Mouse (Mus musculus): ENCODE measurements at regions not wholly inside any gene's neighbourhood (a gene's known extent, or its start where the extent isn't known, plus 50 kb on each side); places are given as distances from the start of the nearest gene placed in this dataset.
A peak's percentile ranks its signal among the peaks of the same experiment; 100 is the strongest.

DNA sequence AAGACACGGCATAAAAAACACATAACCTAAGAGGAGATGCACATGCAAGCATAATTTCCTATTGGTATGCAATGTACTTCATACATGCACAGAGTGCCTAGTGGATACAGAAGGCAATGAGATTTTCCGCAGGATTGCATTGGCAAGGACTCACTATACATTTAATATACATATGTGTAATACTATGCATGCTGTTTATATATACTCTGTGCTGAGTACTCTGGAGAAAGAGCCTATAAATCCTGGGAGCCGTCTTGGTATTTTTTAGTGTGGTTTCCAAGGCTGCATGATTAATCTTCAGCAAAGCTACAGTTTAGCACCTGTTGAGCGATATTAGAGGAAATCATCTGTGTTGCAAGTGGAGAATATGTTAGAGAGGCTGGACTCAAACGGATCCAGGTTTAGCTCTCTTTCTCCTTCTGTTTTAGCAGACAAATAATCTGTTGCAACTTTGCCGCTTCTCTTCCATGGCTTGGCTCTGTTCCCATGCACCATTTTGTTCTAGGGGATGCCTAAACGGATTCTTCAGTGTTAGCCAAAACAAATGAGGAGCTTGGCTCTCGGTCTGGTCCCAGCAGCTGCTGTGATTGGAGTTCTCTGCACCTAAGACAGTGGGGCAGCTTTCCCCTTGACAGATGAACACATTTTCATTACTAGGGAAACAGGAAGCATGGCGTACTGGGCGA is 459.0 kb downstream of the Sorl1 start:
- peak; percentile 88 for DNase-seq

DNA sequence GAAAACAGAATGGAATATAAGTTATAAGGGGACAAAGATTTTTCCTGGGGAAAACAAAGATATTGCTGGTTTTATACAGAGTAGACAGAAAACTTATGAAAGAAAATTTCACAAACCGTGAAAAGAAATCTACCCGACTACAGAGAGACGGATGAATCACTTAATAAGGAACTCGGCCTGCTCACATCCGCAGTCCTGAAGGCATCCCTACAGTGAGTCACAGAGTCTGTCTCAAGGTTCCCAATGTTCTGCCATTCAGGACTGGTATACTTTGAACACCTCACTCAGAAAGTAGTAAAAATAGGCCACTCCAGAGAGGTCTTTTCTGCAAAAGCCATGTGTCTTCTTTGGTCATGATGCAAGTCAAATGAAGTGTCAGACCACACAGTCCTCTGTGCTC is 463.5 kb downstream of the Sorl1 start:
- no peak for DNase-seq

DNA sequence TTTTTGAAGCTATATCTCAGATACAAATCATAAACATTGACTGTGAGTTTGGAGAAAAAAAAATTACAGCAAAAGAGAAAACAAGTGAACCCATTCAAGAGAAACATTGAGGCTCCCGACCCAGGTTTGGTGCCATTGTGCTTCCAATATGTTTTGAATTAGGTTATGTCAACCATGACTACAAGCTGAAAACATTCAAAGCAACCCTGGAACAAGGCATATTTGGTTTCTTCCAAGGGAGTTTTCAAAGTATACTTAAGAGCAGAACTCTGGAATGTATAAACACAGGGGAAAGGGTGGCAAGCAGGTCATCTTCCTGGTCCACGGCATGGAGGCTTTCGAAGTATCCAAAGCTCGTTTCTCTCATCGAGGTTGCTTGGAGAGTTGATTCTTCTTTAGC is 464.1 kb downstream of the Sorl1 start:
- DNase-seq = no peak

DNA sequence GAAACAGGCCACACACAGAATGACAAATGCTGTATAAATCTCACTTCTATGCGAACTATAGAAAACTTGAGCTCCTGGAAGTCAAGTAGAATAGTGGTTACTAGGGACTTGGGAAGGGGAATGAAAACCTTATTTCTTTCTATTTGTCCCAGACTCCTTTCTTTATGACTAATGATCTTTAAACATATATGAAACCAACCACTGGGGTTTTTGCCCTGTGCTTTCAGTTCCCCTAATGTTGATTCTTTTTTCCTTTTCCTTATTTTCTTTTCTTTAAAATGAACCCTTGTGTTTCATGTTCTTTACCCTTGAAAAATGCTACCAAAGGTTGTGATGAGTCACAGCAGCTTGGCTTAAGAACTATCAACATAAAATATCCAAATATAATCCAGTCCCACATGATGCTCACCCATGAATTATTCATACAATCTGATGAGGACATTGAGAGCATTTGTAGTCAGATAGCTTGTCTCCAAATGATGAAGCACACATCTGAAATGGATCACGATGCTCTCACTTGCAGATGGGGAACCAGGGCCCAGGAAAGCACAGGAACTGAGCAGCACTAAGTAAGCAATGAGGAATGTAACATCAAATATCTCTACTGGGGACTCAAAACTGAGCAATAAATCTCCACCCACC is 470.2 kb upstream of the Ubash3b start:
- peak; percentile 64 for DNase-seq

DNA sequence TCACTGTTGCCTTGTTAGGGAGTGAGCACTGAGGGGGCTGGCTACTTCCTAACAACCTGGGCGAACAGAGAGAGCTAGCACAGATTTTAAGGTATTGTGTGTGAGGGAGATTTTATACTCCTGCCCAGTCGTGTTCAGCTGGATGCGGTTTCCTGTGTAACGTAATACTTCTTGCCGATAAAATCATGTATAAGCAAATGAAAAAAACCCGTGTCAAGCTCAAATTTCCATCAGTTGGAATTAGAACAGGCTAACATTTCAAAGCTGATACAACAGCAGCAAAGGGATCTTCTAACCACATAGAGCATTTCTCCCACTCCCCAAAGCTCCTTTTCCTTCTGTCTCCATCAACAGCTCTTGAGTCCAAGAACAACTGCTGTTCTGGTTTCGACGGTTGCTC is 459.8 kb upstream of the Ubash3b start:
- no peak for DNase-seq

DNA sequence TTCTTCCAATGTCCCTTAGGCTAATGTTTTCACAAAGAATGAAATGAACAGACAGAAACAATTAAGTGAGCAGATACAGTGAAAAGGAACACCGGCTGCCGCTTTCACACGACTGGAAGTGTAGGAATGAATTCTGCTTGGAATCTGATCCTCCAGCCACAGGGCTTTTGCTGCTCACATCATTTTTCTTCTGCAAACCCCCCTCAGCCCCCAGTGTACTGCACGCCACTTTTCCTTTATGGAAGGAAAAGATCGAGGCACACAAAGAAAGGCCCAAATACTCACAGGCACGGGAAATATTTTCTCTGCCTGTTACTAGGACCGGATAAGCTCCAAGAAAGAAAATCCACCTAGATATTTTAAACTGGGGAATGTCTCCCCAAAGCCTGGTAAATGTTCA is 452.5 kb upstream of the Ubash3b start:
- DNase-seq = no peak

DNA sequence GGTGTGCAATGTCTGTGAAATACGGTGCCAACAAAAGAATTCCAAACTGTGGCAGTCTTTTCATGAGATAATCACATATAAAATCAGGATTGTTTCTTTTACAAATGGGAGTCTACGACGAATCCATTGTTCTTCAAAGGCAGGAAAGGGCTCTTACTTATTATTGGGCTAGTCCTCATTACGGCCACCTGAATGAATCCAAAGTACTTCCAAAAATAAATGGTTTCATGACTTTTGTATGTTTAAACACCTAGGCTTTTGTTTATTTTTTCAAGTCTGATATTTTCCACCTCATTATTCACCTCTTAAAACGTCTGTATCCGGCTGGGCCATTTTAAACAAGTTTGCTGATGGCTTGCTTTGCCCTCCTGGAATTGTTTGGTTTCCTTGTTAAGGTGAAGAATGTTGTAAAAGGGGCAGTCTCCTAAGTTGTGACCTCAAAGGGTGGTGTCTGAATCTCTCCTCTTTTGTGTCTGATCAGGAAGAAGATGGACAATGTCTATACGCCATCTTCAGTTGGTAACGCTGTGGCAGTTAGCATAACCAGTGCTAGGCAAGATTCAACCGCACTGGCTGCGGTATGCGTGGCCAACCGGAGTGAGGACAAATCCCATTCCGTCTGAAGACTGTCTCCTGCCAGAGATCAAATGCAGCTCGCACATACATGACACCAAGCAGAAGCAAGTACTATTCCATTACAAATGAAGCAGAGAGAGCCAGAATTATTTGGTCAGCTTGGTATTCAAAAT is 451.5 kb upstream of the Ubash3b start:
- no peak for DNase-seq

DNA sequence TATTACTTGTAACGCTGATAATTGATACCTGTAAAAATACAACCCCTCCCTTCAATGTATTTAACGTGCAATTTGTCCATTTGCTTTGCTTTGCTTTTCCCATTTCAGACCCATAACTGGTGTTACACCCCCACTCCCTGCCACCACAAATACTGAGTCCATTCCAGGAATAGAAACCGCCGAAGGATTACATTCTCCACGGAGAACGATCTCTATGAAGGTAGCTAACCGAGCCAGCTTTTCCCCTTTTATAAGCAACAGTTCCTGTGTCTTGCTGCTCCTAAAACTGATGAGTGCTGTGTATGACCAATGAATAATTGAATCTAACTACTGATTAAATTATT is 450.9 kb upstream of the Ubash3b start:
- DNase-seq = no peak

DNA sequence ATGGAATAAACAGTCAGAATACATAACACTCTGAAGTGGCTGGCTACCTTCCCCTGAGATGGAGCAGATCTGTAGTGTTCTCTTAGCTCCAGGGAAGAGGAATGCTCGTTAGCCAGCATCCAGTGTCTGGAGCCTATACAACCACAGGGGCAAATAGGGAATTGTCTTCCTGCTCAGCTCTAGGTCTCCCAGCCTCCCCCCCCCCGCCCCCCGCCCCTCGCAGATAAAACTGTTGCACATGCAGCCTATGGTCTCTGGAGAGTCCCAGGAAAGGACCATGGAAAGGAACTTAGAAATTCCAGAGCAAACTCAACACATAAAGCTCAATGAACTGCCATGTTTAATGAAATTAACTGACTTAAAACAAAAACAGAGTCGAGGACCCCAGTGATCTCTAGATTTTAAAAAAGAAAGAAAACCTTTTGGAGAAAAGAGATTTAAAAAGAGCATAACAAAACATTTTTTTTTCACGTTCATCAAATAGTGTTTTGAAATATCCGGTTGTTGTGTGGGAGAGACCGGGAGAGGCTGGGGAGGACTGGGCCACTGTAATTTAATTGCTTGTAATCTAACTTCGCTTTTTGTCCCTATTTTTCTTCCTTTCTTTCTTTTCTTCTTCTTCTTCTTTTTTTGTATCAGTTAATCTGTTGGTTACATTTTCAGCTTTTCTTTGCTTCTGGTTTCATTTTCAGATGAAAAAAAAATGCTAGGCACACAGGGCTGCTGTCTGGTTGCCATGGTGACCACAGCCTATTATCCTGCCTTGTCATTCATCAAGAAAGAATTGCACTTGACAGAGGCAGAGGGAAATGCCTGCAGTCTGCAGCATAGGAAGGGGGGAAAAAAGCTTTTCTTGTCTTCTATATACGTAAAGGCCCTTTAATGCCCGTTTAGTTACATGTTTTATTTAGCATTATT is 450.3 kb upstream of the Ubash3b start:
- DNase-seq = peak; percentile 82

DNA sequence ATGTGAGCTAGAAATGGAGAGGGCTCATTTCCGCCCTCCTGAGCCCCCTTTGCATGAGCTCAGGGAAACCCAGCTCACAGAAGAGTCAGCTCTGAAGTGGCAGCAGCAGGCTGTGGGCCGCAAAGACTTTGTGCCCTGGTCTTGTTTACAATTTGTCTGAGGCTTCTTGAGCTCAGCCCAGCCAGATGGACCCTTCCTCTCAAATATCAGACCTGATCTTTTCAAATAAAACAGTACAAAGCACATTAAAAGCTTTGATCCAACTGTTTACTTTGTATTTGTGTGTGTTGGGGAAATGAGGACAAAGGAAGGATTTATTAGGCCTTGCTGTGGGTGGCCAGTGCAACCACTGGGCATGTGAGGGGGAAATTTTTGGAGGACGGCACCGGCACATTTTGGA is 448.9 kb upstream of the Ubash3b start:
- DNase-seq = no peak

DNA sequence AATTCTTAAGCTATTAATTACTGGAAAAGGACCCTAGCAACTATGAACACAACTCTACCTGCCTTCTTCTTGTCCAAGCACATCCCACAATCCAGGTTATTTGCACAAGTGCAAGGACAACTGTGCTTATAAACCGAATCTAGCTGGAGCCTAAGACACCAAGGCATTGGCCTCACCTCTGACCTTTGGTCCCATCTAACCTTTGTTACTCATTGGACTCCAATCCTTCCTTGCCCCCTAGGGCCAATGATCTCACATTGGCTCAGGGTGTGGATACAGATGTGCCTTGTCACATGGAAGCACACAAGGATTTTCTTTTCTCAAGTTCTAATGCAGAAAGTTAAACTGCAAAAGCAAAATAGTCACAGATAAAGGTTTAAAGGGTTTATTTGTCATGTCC is 444.6 kb upstream of the Ubash3b start:
- DNase-seq = no peak

DNA sequence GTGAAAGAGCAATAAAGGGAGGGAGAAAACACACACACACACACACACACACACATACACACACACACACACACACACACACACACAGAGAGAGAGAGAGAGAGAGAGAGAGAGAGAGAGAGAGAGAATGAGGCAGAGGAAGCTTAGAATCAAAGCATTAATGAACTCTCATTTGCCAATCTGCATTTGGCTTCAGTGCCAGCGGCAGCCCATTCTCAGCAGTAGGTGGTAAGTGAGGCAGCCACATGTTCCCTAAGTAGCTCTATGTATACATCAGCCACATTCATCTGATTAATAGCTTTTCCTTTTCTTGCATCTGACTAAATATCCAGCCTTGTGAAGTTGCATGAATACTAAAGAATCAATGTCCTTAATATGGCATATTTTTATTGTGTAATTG is 443.4 kb upstream of the Ubash3b start:
- no peak for DNase-seq

DNA sequence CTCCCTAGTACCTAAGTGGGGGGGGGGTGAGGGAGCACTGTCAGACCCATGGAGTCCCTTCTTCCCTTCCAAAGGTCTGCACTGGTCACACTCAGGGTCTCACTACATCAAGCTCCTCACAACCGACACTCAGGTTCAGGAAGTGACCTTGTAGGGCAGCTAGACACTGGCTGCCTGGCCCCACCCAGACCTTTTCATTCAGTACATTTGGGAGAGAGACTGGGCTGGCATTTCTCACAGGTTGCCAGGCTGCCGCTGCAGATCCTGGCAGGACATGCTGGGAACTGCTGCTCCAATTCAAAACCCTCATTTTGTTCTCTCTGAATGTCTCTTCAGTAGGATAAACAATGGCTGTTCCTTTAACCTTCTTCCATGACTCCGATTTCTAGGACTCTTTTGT is 439.3 kb upstream of the Ubash3b start:
- peak; percentile 34 for DNase-seq

DNA sequence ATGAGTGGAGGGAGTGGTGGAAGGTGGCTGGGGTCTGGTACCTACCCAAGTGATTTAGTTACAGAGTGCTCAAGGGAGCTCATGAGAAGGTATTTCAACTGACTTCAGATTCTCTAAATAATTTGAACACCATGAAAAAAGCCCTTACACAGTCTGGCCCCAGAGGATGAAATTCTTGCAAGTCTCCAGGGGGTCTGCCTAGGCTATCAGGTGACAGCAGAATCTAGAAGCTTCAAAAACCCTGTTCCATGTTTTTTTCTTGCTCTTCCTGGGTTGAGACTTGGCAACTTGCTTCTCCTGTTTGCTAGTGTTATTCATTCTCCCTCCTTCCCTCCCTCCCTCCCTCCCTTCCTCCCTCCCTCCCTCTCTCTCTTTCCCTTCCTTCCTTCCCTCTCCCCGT is 438.4 kb upstream of the Ubash3b start:
- no peak for DNase-seq

DNA sequence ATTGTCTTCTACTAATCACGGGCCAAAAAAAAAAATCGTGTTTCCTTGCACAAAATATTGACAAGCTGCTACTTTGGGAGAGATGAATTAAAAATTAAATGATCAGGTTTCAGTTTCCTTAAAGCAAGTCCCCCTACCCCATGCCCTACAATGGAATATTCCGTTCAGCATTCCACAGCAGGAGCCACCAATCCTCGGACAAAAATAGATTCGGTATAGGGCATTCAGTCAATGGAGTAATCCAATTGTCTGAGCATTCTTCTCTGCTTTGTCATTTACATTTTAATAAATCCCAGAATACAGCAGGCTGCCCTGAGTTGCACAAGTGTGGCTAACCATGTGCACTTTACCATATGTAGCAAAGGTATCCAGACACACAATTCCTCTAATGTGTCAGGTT is 434.3 kb upstream of the Ubash3b start:
- DNase-seq = no peak

DNA sequence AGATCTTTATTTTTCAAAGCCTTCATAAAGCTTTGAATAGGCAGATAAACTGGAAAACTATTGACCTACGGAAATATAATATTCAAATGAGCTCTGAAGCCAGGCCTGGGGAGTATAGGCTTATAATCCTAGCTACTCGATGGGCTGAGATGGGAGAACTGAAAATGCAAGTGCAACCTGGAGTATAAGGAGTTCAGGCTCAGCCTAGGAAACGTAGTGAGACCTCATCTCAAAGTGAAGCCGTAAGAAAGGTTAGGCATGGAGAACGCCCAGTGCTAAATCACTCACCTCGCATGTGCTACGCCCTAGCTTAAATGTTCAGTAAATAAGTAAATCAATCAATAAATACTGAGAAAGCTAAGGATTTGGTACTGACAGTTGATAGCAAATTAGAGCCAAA is 432.5 kb upstream of the Ubash3b start:
- no peak for DNase-seq

DNA sequence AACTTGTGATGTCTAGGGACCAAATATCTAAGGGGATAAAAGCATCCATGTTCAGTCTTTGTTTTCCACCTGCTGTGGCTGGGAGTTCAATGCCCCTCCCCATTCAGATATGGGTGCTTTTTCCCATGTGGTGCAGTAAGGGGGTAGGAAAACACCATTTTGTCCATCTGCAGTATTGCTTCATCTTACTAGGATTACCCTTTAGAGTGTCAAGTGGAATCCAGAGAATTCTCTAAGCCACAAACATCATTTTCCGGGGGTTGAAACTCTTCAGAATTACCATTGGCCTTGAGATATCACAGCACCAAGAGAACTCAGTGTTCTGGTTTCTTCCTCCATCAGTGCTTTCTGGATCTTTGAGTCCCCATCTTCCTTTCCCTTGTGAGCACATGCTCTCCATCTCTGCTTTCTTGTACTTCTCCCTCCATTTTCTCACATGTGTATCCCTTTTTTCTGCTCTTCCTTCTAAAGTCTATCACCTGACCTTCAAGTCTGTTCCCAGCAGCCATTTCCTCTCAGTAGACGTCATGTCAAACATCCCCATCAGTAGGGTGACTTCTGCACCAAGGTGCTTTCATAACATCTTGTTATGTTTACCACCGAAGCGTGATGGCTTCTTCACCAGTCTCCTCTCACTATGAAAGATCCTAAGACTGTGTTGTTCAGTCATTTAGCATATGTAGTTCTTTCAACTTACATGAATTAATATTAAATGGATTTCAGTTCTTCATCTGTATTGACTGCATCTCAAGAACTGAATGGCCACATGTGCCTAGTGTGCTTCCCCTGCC is 431.6 kb upstream of the Ubash3b start:
- no peak for DNase-seq

DNA sequence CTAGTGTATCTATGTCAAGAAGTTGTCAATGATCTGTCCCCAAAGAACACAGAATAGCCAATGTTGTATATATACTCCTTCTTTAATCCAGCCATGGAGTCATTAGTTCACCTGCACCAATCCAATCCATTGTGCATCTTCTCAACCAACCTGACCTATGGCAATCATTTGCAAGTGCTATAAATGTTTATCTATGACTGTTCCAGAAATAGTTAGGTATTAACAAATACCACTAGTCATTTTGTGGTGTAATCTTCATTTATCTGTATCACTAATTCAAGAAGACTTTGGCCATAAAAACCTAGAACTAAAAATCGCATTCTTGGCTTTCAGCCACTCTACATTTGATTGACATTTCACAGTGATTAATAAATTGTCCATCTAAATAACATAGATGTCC is 430.6 kb upstream of the Ubash3b start:
- no peak for DNase-seq

DNA sequence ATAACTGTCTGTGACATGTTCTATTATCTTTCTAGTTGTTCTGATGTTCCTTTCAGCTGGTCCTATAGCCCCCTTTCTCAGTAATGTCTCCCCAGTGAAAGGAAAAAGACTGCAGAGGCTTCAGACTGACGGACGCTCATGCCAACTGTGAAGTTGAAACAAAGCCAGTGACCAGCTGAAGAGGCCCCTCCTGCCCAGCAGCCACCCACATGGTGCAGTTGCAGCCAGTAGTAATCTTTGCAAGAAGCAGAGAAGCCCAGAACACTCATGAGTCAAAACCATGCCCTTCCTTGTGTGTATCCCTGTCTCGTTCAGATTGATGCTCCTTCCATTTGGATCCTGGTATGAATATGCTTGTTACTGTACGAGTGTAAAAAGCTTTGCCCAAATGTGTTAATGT is 428.7 kb upstream of the Ubash3b start:
- peak; percentile 39 for DNase-seq

DNA sequence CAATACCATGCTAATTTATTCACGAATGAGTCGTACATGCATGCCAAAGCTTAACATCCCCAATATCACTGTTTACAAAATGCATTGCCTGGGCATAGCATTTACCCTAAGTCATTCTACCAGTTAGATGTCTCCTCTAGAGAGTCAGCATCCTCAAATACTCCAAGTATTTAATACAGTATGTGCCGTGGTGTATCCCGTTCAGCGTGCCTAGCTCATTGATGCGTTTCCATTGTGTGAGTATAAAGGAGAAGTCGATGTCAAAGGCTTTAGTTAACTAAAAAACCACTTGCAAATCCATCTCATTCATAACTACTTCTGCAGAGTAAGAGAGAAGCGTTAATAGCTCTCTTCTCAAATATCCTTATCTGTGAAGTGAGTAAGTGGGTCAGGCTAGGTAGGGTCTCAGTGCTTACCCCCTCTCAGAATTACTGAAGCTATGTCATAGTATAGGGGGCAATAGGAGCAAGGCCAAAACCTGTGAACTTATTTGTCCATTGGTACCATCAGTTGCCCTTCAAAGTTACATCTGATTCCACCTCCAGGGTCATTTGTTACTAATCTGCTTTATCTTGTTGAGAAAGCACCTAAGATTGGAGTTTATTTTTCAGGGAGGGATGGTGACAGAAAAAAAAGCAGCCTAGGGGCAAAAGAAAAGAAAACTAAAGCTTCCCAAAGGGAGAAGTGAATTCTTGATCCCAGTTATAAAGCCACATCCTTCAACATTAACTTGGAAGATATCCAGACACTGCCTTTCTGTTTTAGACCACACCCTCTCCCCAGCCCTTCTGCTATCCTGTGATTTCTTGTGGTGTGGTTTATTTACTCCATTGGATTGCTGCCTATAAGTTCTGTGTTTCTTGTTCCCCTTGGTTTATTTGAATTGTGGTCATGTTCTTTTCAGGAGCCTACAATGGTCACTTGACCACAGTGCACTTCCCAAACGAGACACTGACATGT is 427.2 kb upstream of the Ubash3b start:
- no peak for DNase-seq

DNA sequence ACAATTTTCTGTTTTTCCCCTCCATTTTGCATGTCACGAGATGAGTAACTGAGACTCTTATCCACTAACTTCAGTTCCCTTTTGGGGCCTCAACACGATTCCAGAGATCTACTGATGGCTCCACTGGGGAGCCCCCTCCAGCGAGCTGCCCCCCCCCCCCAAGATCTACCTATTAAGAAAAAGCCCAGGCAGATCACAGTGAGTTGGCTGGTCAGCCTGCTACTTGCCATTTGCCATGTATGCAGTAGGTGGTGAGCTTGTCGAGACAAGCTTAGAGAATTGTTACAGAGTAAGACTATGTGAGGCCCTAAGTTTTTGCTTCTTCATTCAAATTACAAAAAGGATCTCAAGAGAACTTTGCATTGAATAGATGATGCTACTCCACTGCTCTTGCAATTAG is 426.3 kb upstream of the Ubash3b start:
- no peak for DNase-seq

All from layer of hippocampus, adult 9-11 months (tissue).